Mouse (Mus musculus) lung, postnatal 0 days (tissue): ENCODE results near the gene Asic3.

Experiments used
- CTCF ChIP-seq: IDR thresholded peaks from 2 replicates; pipeline ENCODE4 v1.5.1; 2016; ENCODE audit warnings: antibody characterized with exemption, mild to moderate bottlenecking
- EP300 ChIP-seq: IDR thresholded peaks from 2 replicates; pipeline ENCODE4 v1.6.1; 2016; ENCODE audit warnings: antibody characterized with exemption, mild to moderate bottlenecking, control low read depth

DNA sequence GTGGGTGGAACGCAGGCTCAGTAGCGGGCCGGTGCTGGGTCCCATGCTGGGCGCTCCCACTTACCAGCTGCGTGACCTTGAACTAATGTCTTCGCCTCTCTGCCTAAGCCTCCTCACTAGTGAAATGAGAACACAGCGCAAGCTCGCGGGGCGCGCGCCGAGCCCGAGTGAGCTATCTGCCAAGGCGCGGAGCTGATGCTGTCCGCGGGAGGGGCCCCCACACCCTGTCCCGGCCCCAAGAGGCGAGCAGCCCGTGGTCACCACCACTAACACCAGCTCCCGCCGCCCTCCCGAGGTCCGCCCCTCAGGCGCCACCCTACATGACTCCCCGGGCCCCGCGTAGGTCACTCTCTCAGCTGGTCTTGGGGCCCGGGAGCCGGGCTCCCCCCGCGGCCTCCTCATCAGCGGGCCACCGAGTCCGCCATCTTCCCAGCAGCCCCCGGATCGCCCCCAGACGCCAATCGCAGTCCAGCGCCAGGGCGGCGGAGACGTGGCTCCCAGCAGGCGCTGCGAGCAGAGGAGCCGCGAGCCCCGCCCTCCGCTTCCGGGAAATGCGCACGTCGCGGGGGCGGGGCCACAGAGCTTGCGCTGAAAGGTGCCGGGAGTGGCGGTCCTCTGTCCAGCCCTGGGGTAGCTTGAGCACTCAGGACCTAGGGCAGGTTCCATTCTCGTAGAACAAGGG is 31.7 kb downstream of the Asic3 start, which contains the start of gene Fastk:
- TF ChIP-seq CTCF, result 0 out of 2 replicates have a peak, but pooled peaks have one; percentile 3
- no peak for TF ChIP-seq EP300
